Mouse (Mus musculus): Measurements from ENCODE around the gene Il3ra. TPM values are rescaled to one million over a fixed set of nuclear protein-coding genes. Genes with fewer than 3 reads are reported as not detected.

The Il3ra gene
- total RNA-seq (2023), result 10.9 TPM

DNA sequence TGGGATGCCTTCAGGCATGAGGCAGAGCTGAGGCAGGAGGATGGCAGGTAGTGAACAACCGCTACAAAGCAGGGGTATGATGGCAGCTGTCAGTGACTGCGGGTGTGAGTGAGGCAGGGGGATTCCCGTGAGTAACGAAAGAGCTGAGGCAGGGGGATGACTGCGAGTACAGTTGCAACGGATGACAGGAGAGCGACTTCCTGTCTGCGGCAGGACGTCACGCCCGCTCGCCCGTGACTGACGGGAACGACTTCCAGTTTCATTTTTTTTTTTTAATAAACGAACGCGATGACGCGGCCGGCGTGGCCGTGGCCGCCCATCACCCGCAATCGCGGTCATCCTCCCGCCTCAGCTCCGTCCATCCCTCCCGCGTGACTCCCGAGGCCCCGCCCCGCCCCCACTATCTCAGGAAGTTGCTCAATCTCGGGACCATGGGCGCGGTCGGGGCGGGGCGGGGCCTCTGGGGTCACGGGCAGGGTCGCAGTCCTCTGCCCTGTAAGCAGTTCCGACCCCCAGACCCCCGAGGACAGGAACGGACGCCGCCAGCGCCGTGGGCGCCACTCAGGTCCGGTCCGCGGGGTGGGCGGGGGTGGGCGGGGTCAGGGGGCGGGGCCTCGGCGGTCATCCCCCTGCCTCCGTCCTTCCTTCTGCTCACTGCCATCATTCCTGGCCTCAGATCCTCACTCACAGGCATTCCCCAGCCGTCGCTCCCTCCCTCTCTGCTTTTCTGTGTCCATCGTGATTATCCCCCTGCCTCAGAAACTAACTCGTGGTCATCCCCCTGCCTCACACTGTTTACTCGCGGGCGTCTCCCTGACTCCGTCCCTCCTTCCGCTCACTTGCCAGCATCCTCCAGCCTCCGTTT, at the start of gene Il3ra:
Gene Il3ra (plus strand): TSS at position 328 of the 865 bp plus-strand sequence.

DNA sequence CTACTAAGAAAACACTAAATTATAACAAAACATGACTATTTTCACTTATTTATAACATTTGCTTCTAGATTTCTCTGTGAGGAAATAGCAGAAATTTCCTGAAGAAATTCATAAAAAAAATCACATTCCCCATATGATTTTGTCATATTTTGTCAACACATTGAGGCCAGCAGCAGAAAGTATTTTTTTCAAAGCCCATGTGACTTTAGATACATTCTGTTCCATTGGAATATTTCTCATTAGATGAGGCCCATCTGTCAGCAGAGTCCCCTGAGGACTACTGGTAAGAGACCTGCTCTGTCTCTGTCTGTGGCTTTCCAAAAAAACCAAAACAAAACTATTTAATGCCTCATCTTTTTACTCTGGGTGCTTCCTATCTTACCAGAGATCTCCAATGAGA, 23.5 kb upstream of the Il3ra start, which contains the start of gene Olfr31:
Gene Olfr31 (plus strand): TSS at position 301 of the 400 bp plus-strand sequence.

DNA sequence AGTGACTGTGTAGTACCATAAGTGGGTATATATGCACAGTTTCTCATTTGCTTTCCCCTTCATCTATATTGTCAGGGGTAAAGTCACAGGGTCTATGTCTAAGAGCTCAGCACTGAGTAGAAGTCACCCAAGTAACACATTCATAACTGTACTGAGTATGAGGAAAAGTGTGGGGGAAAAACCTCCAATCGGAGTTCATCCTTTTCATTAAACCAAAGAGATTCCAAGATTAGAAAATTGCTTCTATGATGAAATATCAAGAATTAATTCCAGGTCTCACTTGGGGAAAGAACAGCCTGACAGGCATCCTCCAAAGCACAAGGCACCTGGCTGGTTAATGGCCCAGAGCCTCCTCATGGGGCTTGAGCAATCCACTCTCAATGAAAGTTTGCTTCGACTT, 54.9 kb downstream of the Il3ra start, which contains the start of gene Olfr721-ps1:
Gene Olfr721-ps1 (plus strand): TSS at position 301 of the 400 bp plus-strand sequence.

Other genes starting within 250 kb of the Il3ra start
- gene Psmd6, start 225.3 kb upstream of the Il3ra start, total RNA-seq (2023), result 94.8 TPM
- gene Olfr720, start 159.4 kb upstream of the Il3ra start, total RNA-seq (2023), result not detected
- gene Olfr31, start 23.4 kb upstream of the Il3ra start, total RNA-seq (2023), result not detected
- gene Olfr721-ps1, start 55.0 kb downstream of the Il3ra start, total RNA-seq (2023), result not detected

All from CD4-positive naive resting alpha-beta T cell, adult 57 days (primary cell).